In the genomic region with DNA sequence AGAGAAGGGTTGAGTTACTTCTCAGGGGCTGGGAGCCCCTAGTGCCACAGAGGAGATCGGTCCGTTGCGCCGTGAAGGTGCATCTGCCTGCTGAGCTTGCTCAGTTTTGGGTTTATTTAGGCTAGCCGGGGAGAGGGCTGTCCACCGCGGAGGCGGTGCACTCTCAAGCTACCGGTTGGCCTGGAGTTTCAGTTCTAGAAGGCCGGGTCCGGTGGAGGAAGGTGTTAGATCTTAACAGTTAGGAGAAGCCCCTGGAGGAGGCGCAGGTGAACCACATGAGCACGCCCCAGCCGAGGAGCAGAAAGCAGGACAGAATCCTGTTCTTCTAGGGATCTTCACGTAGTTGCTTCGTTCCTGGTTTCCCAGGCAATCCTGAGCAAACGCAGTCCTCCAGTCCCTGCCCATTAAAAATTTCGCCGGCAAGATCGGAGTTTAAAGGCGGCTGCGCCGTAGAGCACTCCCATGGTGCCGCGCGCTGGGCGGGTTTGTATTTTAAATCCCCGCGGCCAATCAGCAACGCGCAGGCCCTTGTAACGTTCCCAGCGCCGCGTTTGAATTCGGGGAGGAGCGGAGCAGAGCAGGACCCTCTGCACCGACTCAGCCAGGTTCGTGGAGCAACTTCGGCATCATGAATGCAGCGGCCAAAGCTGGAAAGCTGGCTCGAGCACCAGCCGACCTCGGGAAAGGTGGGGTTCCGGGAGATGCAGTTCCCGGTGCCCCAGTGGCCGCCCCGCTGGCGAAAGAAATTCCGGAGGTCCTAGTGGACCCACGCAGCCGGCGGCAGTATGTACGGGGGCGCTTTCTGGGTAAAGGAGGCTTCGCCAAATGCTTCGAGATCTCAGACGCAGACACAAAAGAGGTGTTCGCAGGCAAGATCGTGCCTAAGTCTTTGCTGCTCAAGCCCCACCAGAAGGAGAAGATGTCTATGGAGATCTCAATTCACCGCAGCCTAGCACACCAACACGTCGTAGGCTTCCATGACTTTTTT, we compare ENCODE assay signal across 8 mouse cellular contexts. TPM values are rescaled to one million over a fixed set of nuclear protein-coding genes. Genes with fewer than 3 reads are reported as not detected.
DNase-seq lines count a peak whose midpoint lies in the region; ATAC-seq and TF ChIP-seq lines count a peak whose summit lies in the region.

A gene (plus strand): TSS at position 525 of the 988 bp plus-strand sequence.

- H3K4me2 ChIP-seq in heart, embryonic 14.5 days (ENCODE audit: low read length) = peak within 1 kb of the TSS; percentile 69
- peak within 1 kb of the TSS; percentile 89 for H3K4me2 ChIP-seq in liver, embryonic 13.5 days
- H3K4me2 ChIP-seq in neural tube, embryonic 11.5 days (ENCODE audit: low read depth) = peak within 1 kb of the TSS; percentile 79
- peak within 1 kb of the TSS; percentile 72 for H3K4me2 ChIP-seq in stomach, postnatal 0 days (replicated peaks; ENCODE audit: low read depth)

- peaks cover 31% of the 10 kb centered on the region for H3K36me3 ChIP-seq in heart, embryonic 14.5 days (ENCODE audit: control insufficient read depth, insufficient read depth, low read length)
- H3K36me3 ChIP-seq in liver, embryonic 13.5 days = peaks cover 39% of the 10 kb centered on the region
- peaks cover 12% of the 10 kb centered on the region; the same call in 1 of the 2 replicates for H3K36me3 ChIP-seq in neural tube, embryonic 11.5 days (ENCODE audit: control insufficient read depth, insufficient read depth, low read length)
- H3K36me3 ChIP-seq in stomach, postnatal 0 days (ENCODE audit: control insufficient read depth, insufficient read depth, low read length) = peaks cover under 1% of the 10 kb centered on the region; the same call in 1 of the 2 replicates

- peak; percentile 5 to 24 for DNase-seq in CD8-positive naive resting alpha-beta T cell, adult 2 months (ENCODE audit: low read depth in 2 of 2, low spot score in 2 of 2)
- peak; percentile 75 for DNase-seq in c-Kit-negative CD71-positive TER-119-positive erythroid progenitor cells, embryonic 14.5 days (ENCODE audit: low read depth, low spot score)
- peak; percentile 62 for DNase-seq in fibroblast of lung, adult 2 months (ENCODE audit: low read depth)
- peak; percentile 89 for DNase-seq in kidney, postnatal 14 days
- DNase-seq in liver, embryonic 13.5 days = peak; percentile 81
- peak; percentile 92 for DNase-seq in neural tube, embryonic 11.5 days (ENCODE audit: low spot score)
- peak; percentile 89 for DNase-seq in stomach, postnatal 0 days (ENCODE audit: low spot score)

- ATAC-seq in heart, embryonic 14.5 days (ENCODE audit: insufficient number of reproducible peaks, insufficient read depth, low FRiP score, low read depth) = peak; percentile 80
- ATAC-seq in liver, embryonic 13.5 days (ENCODE audit: low read depth) = peak; percentile 92
- peak; percentile 94 for ATAC-seq in neural tube, embryonic 11.5 days (ENCODE audit: insufficient read depth, low FRiP score, low TSS enrichment)
- ATAC-seq in stomach, postnatal 0 days (ENCODE audit: low FRiP score, low TSS enrichment) = peak; percentile 87

- peak within 1 kb of the TSS; percentile 83 for H3K9ac ChIP-seq in heart, embryonic 14.5 days (ENCODE audit: low read length)
- H3K9ac ChIP-seq in liver, embryonic 13.5 days = peak within 1 kb of the TSS; percentile 95
- H3K9ac ChIP-seq in neural tube, embryonic 11.5 days (ENCODE audit: low read length) = peak within 1 kb of the TSS; percentile 75
- peak within 1 kb of the TSS; percentile 58 for H3K9ac ChIP-seq in stomach, postnatal 0 days (ENCODE audit: low read length)

- H3K4me3 ChIP-seq in heart, embryonic 14.5 days (ENCODE audit: control insufficient read depth in 1 of 2, insufficient read depth in 1 of 2, low read depth in 1 of 2, low read length in 2 of 2) = peak within 1 kb of the TSS; percentile 79 to 84
- H3K4me3 ChIP-seq in liver, embryonic 13.5 days (replicated peaks) = peak within 1 kb of the TSS; percentile 97
- H3K4me3 ChIP-seq in neural tube, embryonic 11.5 days (ENCODE audit: low read depth, low read length) = peak within 1 kb of the TSS; percentile 76
- peak within 1 kb of the TSS; percentile 71 for H3K4me3 ChIP-seq in stomach, postnatal 0 days (ENCODE audit: low read depth, low read length)

- no peak for TF ChIP-seq EP300 in stomach, postnatal 0 days (optimal IDR thresholded peaks at IDR 0.05)

- H3K27ac ChIP-seq in heart, embryonic 14.5 days (replicated peaks in 1 of 2; ENCODE audit: control insufficient read depth in 1 of 2, insufficient read depth in 1 of 2, low read depth in 2 of 2, low read length in 2 of 2) = peak within 1 kb of the TSS; percentile 76 to 85
- H3K27ac ChIP-seq in liver, embryonic 13.5 days = peak within 1 kb of the TSS; percentile 91
- H3K27ac ChIP-seq in neural tube, embryonic 11.5 days (ENCODE audit: low read depth, low read length) = peak within 1 kb of the TSS; percentile 60; the same call in 1 of the 2 replicates
- peak within 1 kb of the TSS; percentile 81 for H3K27ac ChIP-seq in stomach, postnatal 0 days (replicated peaks)

- H3K27me3 ChIP-seq in heart, embryonic 14.5 days (ENCODE audit: control insufficient read depth, insufficient read depth, low read length) = no peaks in the 10 kb centered on the region
- H3K27me3 ChIP-seq in liver, embryonic 13.5 days = no peaks in the 10 kb centered on the region
- H3K27me3 ChIP-seq in neural tube, embryonic 11.5 days (ENCODE audit: control insufficient read depth, insufficient read depth, low read length) = no peaks in the 10 kb centered on the region
- H3K27me3 ChIP-seq in stomach, postnatal 0 days (ENCODE audit: control insufficient read depth, insufficient read depth, low read length) = no peaks in the 10 kb centered on the region

- H3K4me1 ChIP-seq in heart, embryonic 14.5 days (ENCODE audit: control insufficient read depth in 2 of 2, insufficient read depth in 2 of 2, low read length in 2 of 2) = peaks cover 14 to 38% of the 10 kb centered on the region in 2 experiments
- peaks cover 55% of the 10 kb centered on the region for H3K4me1 ChIP-seq in liver, embryonic 13.5 days (replicated peaks)
- peaks cover 23% of the 10 kb centered on the region for H3K4me1 ChIP-seq in neural tube, embryonic 11.5 days (ENCODE audit: control insufficient read depth, insufficient read depth, low read length)
- H3K4me1 ChIP-seq in stomach, postnatal 0 days (replicated peaks; ENCODE audit: control insufficient read depth, insufficient read depth) = no peaks in the 10 kb centered on the region

- WGBS in heart, embryonic 14.5 days = under 1% methylated on average over 63 of the region's 63 CpGs
- under 1% methylated on average over 63 of the region's 63 CpGs for WGBS in liver, embryonic 13.5 days (ENCODE audit: insufficient replicate concordance)
- under 1% methylated on average over 63 of the region's 63 CpGs for WGBS in neural tube, embryonic 11.5 days
- WGBS in stomach, postnatal 0 days = under 1% methylated on average over 63 of the region's 63 CpGs

- H3K9me3 ChIP-seq in heart, embryonic 14.5 days (ENCODE audit: control insufficient read depth, low read length) = no peaks in the 10 kb centered on the region
- no peaks in the 10 kb centered on the region for H3K9me3 ChIP-seq in liver, embryonic 13.5 days (replicated peaks)
- H3K9me3 ChIP-seq in neural tube, embryonic 11.5 days (ENCODE audit: control insufficient read depth, low read length) = no peaks in the 10 kb centered on the region
- H3K9me3 ChIP-seq in stomach, postnatal 0 days (ENCODE audit: control insufficient read depth, low read length) = no peaks in the 10 kb centered on the region

- TF ChIP-seq CTCF in stomach, postnatal 0 days (IDR thresholded peaks at IDR 0.05; ENCODE audit: low read depth) = no peak

RNA-seq across cellular contexts. Expression of the gene that starts here (rescaled TPM):
- 56.6 and 64.1 TPM in 2 replicates for polyA plus RNA-seq in heart, embryonic 14.5 days (2014; fragmentation: Nextera tagmentation; extraction: Ambion mirVana)
- polyA plus RNA-seq in liver, embryonic 13.5 days (2015; fragmentation: Nextera tagmentation; extraction: Ambion mirVana) = 123 and 138 TPM in 2 replicates
- polyA plus RNA-seq in neural tube, embryonic 11.5 days (2014; fragmentation: Nextera tagmentation; extraction: Ambion mirVana) = 125 and 127 TPM in 2 replicates
- 20.5 and 26.9 TPM in 2 replicates for polyA plus RNA-seq in stomach, postnatal 0 days (2015; fragmentation: Nextera tagmentation; extraction: Ambion mirVana)

Comparison
In these comparisons a context has a peak if more than half of its experiments do, and no peak if none do; other contexts are left out.
1. Peak in every context shown above with its lines: DNase-seq, ATAC-seq, H3K4me3 ChIP-seq and H3K27ac ChIP-seq.
2. DNase-seq: peak in every context shown above with its lines; median percentile 92 in neural tube, embryonic 11.5 days; 89 in kidney, postnatal 14 days; 89 in stomach, postnatal 0 days; 81 in liver, embryonic 13.5 days; 75 in c-Kit-negative CD71-positive TER-119-positive erythroid progenitor cells, embryonic 14.5 days; 62 in fibroblast of lung, adult 2 months; 14 in CD8-positive naive resting alpha-beta T cell, adult 2 months.